In genomic region chr15:98532281-98532680, GRCm38 (mm10) we compare ENCODE assay signal across 9 mouse cellular contexts. TPM values are rescaled to one million over a fixed set of nuclear protein-coding genes. Genes with fewer than 3 reads are reported as not detected.
DNase-seq lines count a peak whose midpoint lies in the region; ATAC-seq and TF ChIP-seq lines count a peak whose summit lies in the region.
"Had no signal": no experiment of that assay in that cellular context is flagged by ENCODE, and none has a peak within 500 bp of the region (broad histone marks: within the 10 kb centered on the region; RNA-seq: fewer than 3 reads in every experiment).

No protein-coding gene starts in this region.

- H3K27ac ChIP-seq in kidney, adult 2 months (ENCODE audit: insufficient read depth, low read depth, low read length): no peak overlapping the region
- H3K27ac ChIP-seq in forebrain, postnatal 0 days (ENCODE audit: low read depth, low read length): no peak overlapping the region
- H3K27ac ChIP-seq in liver, embryonic 16.5 days (ENCODE audit: low read length): no peak overlapping the region

- H3K9ac ChIP-seq in forebrain, postnatal 0 days: peak overlapping the region; percentile 97
- peak overlapping the region; percentile 91 for H3K9ac ChIP-seq in liver, embryonic 16.5 days (ENCODE audit: low read depth, low read length)

- no peak for ATAC-seq in forebrain, postnatal 0 days
- ATAC-seq in liver, embryonic 16.5 days (ENCODE audit: low read depth): no peak

- H3K4me2 ChIP-seq in forebrain, postnatal 0 days (ENCODE audit: low read depth): peak overlapping the region; percentile 76
- peak overlapping the region; percentile 77 for H3K4me2 ChIP-seq in liver, embryonic 16.5 days (ENCODE audit: low read depth, low read length)

- DNase-seq in kidney, adult 2 months: no peak
- DNase-seq in kidney, adult 18-20 months: no peak
- DNase-seq in NIH3T3 (ENCODE audit: low read depth): peak; percentile 85
- no peak for DNase-seq in forebrain, postnatal 0 days
- no peak for DNase-seq in frontal cortex, postnatal 14 days (ENCODE audit: low spot score in 2 of 2)
- no peak for DNase-seq in cerebellum, adult 8-10 months
- no peak for DNase-seq in left cerebral cortex, postnatal 4 days

- no peak for TF ChIP-seq CTCF in kidney, adult 2 months (conservative IDR thresholded peaks at IDR 0.05; ENCODE audit: insufficient read depth, insufficient read length, low read depth, low read length)
- TF ChIP-seq CTCF in forebrain, postnatal 0 days (IDR thresholded peaks at IDR 0.05; ENCODE audit: low read depth): no peak

- peaks cover 7% of the 10 kb centered on the region for H3K36me3 ChIP-seq in kidney, adult 2 months (ENCODE audit: control insufficient read depth, insufficient read depth, low read length)
- peaks cover 26% of the 10 kb centered on the region for H3K36me3 ChIP-seq in forebrain, postnatal 0 days (ENCODE audit: insufficient read depth)
- peaks cover 34% of the 10 kb centered on the region for H3K36me3 ChIP-seq in liver, embryonic 16.5 days (ENCODE audit: control insufficient read depth, insufficient read depth)

- H3K4me1 ChIP-seq in kidney, adult 2 months (ENCODE audit: control insufficient read depth, insufficient read depth, low read length): peaks cover 5% of the 10 kb centered on the region; the same call in 1 of the 2 replicates
- 0 out of 2 replicates have a peak, but pooled peaks cover 3% of the 10 kb centered on the region for H3K4me1 ChIP-seq in forebrain, postnatal 0 days (ENCODE audit: insufficient read depth)
- H3K4me1 ChIP-seq in liver, embryonic 16.5 days (ENCODE audit: control insufficient read depth, low read depth, low read length): peaks cover 12% of the 10 kb centered on the region

- TF ChIP-seq POLR2A in kidney, adult 2 months (IDR thresholded peaks at IDR 0.05; ENCODE audit: low read depth, low read length): no peak

- intact Hi-C loops in left cerebral cortex, postnatal 4 days (cut with DNase I): no loop called here

- no peaks in the 10 kb centered on the region for H3K27me3 ChIP-seq in kidney, adult 2 months (replicated peaks; ENCODE audit: control insufficient read depth, insufficient read depth, low read length)
- H3K27me3 ChIP-seq in forebrain, postnatal 0 days (ENCODE audit: insufficient read depth, low read length): no peaks in the 10 kb centered on the region
- H3K27me3 ChIP-seq in liver, embryonic 16.5 days (ENCODE audit: control insufficient read depth, insufficient read depth, low read depth, low read length): no peaks in the 10 kb centered on the region

- 32% methylated on average over 5 of the region's 5 CpGs for WGBS in kidney, adult 2 months
- 30% methylated on average over 5 of the region's 5 CpGs for WGBS in forebrain, postnatal 0 days
- WGBS in liver, embryonic 16.5 days (ENCODE audit: insufficient replicate concordance): 21% methylated on average over 5 of the region's 5 CpGs

- H3K4me3 ChIP-seq in kidney, adult 2 months (ENCODE audit: insufficient read depth, low read depth, low read length): peak overlapping the region; percentile 1; the same call in 1 of the 2 replicates
- peak overlapping the region; percentile 87 for H3K4me3 ChIP-seq in forebrain, postnatal 0 days (ENCODE audit: low read depth, low read length)
- H3K4me3 ChIP-seq in liver, embryonic 16.5 days (ENCODE audit: low read depth, low read length): peak overlapping the region; percentile 89

- H3K9me3 ChIP-seq in forebrain, postnatal 0 days (ENCODE audit: low read length): no peaks in the 10 kb centered on the region
- H3K9me3 ChIP-seq in liver, embryonic 16.5 days (replicated peaks; ENCODE audit: control insufficient read depth, low read length): no peaks in the 10 kb centered on the region

RNA-seq across cellular contexts. Expression of gene Kansl2, which starts 1.8 kb away (rescaled TPM):
- polyA plus RNA-seq in kidney, adult 2 months (2012; rRNA removed): 32.0 and 33.1 TPM in 2 replicates
- 69.9 and 74.1 TPM in 2 replicates for total RNA-seq in forebrain, postnatal 0 days (2014; rRNA removed)
- polyA plus RNA-seq in forebrain, postnatal 0 days (2015; fragmentation: Nextera tagmentation; extraction: Ambion mirVana): 109 and 110 TPM in 2 replicates
- 28.3 and 28.5 TPM in 2 replicates for polyA plus RNA-seq in liver, embryonic 16.5 days (2015; fragmentation: Nextera tagmentation; extraction: Ambion mirVana)
- total RNA-seq in left cerebral cortex, postnatal 4 days (2021): 10 to 100 TPM; 72.2 to 77.1 TPM

RNA-seq across cellular contexts. Expression of gene Ccnt1, which starts 38.4 kb away (rescaled TPM):
- polyA plus RNA-seq in kidney, adult 2 months (2012; rRNA removed): 10.0 and 11.0 TPM in 2 replicates
- 51.1 and 52.0 TPM in 2 replicates for total RNA-seq in forebrain, postnatal 0 days (2014; rRNA removed)
- 35.5 and 47.0 TPM in 2 replicates for polyA plus RNA-seq in forebrain, postnatal 0 days (2015; fragmentation: Nextera tagmentation; extraction: Ambion mirVana)
- 24.3 and 25.9 TPM in 2 replicates for polyA plus RNA-seq in liver, embryonic 16.5 days (2015; fragmentation: Nextera tagmentation; extraction: Ambion mirVana)
- 10 to 100 TPM; 51.5 to 61.1 TPM for total RNA-seq in left cerebral cortex, postnatal 4 days (2021)

RNA-seq across cellular contexts. Expression of gene 4930415O20Rik, which starts 38.5 kb away (rescaled TPM):
- polyA plus RNA-seq in kidney, adult 2 months (2012; rRNA removed): 1.0 and 1.1 TPM in 2 replicates
- not detected in 2 replicates for total RNA-seq in forebrain, postnatal 0 days (2014; rRNA removed)
- polyA plus RNA-seq in forebrain, postnatal 0 days (2015; fragmentation: Nextera tagmentation; extraction: Ambion mirVana): 0.51 TPM in 1 of 2 replicates, not detected in the other
- not detected in 2 replicates for polyA plus RNA-seq in liver, embryonic 16.5 days (2015; fragmentation: Nextera tagmentation; extraction: Ambion mirVana)
- total RNA-seq in left cerebral cortex, postnatal 4 days (2021): not detected
- polyA plus RNA-seq: spleen, adult 2 months had no signal

RNA-seq across cellular contexts. Expression of gene Olfr279, which starts 40.1 kb away (rescaled TPM):
- not detected in 2 replicates for polyA plus RNA-seq in kidney, adult 2 months (2012; rRNA removed)
- not detected in 2 replicates for total RNA-seq in forebrain, postnatal 0 days (2014; rRNA removed)
- not detected in 2 replicates for polyA plus RNA-seq in forebrain, postnatal 0 days (2015; fragmentation: Nextera tagmentation; extraction: Ambion mirVana)
- polyA plus RNA-seq in liver, embryonic 16.5 days (2015; fragmentation: Nextera tagmentation; extraction: Ambion mirVana): not detected in 2 replicates
- not detected for total RNA-seq in left cerebral cortex, postnatal 4 days (2021)
- polyA plus RNA-seq: spleen, adult 2 months had no signal

RNA-seq across cellular contexts. Expression of gene Lalba, which starts 49.8 kb away (rescaled TPM):
- not detected in 2 replicates for polyA plus RNA-seq in kidney, adult 2 months (2012; rRNA removed)
- not detected in 2 replicates for total RNA-seq in forebrain, postnatal 0 days (2014; rRNA removed)
- not detected in 2 replicates for polyA plus RNA-seq in forebrain, postnatal 0 days (2015; fragmentation: Nextera tagmentation; extraction: Ambion mirVana)
- not detected in 2 replicates for polyA plus RNA-seq in liver, embryonic 16.5 days (2015; fragmentation: Nextera tagmentation; extraction: Ambion mirVana)
- not detected for total RNA-seq in left cerebral cortex, postnatal 4 days (2021)
- polyA plus RNA-seq: spleen, adult 2 months had no signal

Comparison
In these comparisons a context has a peak if more than half of its experiments do, and no peak if none do; other contexts are left out.
1. H3K4me3 ChIP-seq: peak in every context shown above with its lines; median percentile 89 in liver, embryonic 16.5 days; 87 in forebrain, postnatal 0 days; 1 in kidney, adult 2 months.